Mouse (Mus musculus): Measurements from ENCODE around the gene St6galnac5. TPM values are rescaled to one million over a fixed set of nuclear protein-coding genes. Genes with fewer than 3 reads are reported as not detected.

The St6galnac5 gene
- polyA plus RNA-seq, 1 experiment from 2014 or later = 0.43 TPM

DNA sequence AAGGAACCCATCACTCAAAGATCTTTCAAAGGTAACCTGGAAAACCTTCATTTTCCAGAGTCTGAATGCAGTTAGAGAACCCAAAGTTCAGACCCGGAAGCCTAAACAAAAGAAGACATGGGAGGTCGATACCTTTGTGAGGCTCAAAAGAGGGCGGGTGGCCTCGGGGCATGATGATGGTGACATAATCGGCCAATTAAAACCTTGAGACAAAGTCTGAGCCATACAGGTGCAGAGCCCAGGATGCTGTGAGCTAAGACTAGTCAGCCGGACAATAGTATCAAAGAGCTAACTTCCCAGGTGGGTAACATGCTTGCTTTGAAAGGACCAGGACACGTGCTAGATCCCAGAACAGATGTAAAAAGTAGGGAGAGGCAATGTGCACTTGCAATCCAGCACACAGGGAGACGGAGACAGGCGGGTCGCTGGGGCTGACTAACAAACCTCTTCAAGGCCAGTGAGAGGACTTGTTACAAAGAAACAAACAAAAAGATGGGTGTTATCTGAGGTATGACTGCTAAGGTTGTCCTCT is 52.7 kb downstream of the St6galnac5 start:
- H3K9me3 ChIP-seq (ENCODE audit: control insufficient read depth, low read length) = no peaks in the 10 kb centered on the region
- DNase-seq (ENCODE audit: low spot score) (no peak), ATAC-seq (replicated peaks; ENCODE audit: low FRiP score) (peak; percentile 2; the same call in 1 of the 2 replicates)
- H3K27me3 ChIP-seq (replicated peaks; ENCODE audit: control insufficient read depth, insufficient read depth, low read length) = no peaks in the 10 kb centered on the region
- H3K36me3 ChIP-seq (ENCODE audit: control insufficient read depth, insufficient read depth, low read length) = no peaks in the 10 kb centered on the region
- no peak overlapping the region for H3K4me3 ChIP-seq (ENCODE audit: low read depth, low read length)
- peak overlapping the region; percentile 45 for H3K4me2 ChIP-seq
- H3K9ac ChIP-seq (ENCODE audit: low read depth, low read length) = no peak overlapping the region
- peaks cover 30% of the 10 kb centered on the region for H3K4me1 ChIP-seq (replicated peaks; ENCODE audit: control insufficient read depth, insufficient read depth, low read length)
- WGBS = 65% methylated on average over 10 of the region's 10 CpGs
- H3K27ac ChIP-seq (ENCODE audit: low read depth, low read length) = peak overlapping the region; percentile 48; the same call in 1 of the 2 replicates

DNA sequence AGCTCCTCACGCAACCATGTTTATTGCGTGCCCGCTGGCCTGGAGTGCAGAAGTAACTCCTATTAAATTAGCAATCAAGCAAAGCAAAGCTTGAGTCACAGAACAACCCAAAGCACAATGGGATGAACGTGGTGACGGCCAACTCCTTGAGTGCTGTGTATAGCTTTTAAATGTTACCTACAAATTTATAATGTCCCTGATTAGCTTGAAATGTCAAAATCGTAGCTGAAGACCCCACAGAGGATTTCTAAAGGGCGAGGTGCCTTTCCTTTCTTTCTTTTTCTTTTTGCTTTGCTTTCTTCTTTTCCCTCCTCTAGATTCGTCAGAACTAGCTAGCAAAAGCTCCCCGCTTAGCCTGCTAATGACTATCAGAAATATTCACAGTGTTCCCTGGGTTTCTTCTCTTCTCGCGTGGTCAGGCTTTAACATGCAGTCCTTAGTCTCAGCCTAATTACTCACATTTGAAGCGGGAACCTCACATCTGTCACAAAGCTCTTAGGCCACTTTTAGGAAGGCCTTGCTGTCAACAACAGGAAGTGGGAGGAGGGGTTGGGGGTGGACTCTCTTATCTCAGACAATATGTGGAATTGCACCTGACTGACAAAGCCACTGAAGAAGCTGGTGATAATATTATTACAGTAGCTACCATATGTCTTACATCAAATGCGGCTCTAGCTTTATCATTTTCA is 53.6 kb downstream of the St6galnac5 start:
- H3K27ac ChIP-seq (ENCODE audit: low read depth, low read length) = peak overlapping the region; percentile 48; the same call in 1 of the 2 replicates
- H3K9me3 ChIP-seq (ENCODE audit: control insufficient read depth, low read length) = no peaks in the 10 kb centered on the region
- H3K36me3 ChIP-seq (ENCODE audit: control insufficient read depth, insufficient read depth, low read length) = no peaks in the 10 kb centered on the region
- no peaks in the 10 kb centered on the region for H3K27me3 ChIP-seq (replicated peaks; ENCODE audit: control insufficient read depth, insufficient read depth, low read length)
- 0 out of 2 replicates have a peak overlapping the region, but pooled peaks have one; percentile 34 for H3K9ac ChIP-seq (ENCODE audit: low read depth, low read length)
- H3K4me2 ChIP-seq = peak overlapping the region; percentile 45
- WGBS = 48% methylated on average over 13 of the region's 13 CpGs
- DNase-seq (ENCODE audit: low spot score) (no peak), ATAC-seq (replicated peaks; ENCODE audit: low FRiP score) (peak; percentile 70)
- peaks cover 31% of the 10 kb centered on the region for H3K4me1 ChIP-seq (replicated peaks; ENCODE audit: control insufficient read depth, insufficient read depth, low read length)
- H3K4me3 ChIP-seq (ENCODE audit: low read depth, low read length) = no peak overlapping the region

DNA sequence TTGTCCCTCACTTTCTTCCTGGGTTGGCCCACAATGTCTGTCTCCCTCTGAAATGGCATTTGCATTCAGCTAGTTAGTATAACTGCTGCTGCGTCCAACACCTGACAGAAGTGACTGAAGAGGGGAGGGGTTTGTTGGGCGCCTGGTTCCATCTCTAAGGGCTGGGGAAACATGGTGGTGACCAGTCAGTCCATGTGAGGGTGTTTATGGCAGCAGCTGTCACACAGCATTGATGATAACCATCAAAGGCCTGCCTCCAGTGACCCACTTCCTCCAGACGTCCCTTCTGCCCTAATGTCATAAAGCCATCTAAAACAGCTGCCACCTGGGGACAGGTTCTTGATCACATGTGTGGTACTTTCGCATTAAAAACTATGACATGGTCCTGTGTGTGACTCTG is 55.9 kb downstream of the St6galnac5 start:
- Histone ChIP-seq H3K4me3 (ENCODE audit: low read depth, low read length) (no peak overlapping the region), H3K27ac (ENCODE audit: low read depth, low read length) (no peak overlapping the region), H3K9me3 (ENCODE audit: control insufficient read depth, low read length) (no peaks in the 10 kb centered on the region), H3K36me3 (ENCODE audit: control insufficient read depth, insufficient read depth, low read length) (no peaks in the 10 kb centered on the region), H3K4me1 (replicated peaks; ENCODE audit: control insufficient read depth, insufficient read depth, low read length) (peaks cover 31% of the 10 kb centered on the region), H3K27me3 (replicated peaks; ENCODE audit: control insufficient read depth, insufficient read depth, low read length) (no peaks in the 10 kb centered on the region), H3K4me2 (no peak overlapping the region), H3K9ac (ENCODE audit: low read depth, low read length) (no peak overlapping the region)
- 55% methylated on average over 4 of the region's 4 CpGs for WGBS
- ATAC-seq (replicated peaks; ENCODE audit: low FRiP score) (no peak), DNase-seq (ENCODE audit: low spot score) (no peak)

DNA sequence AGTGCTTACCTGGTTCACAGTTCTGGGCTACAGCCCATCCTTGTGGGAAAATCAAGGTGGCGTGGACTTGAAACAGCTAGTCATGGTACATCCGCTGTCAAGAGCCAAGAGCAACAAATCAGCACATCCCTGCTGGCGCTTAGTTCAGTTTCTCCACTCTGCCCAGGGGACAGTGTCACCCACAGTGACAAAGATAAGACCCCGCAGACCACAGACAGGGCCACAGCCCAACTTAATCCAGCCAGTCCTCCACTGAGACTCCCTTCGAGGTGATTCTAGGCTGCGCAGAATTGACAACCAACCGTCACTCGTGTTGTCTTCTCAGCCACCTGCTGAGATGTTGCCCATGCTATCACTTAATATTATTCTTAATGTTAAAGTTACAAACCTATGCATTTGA is 56.7 kb downstream of the St6galnac5 start:
- no peaks in the 10 kb centered on the region for H3K36me3 ChIP-seq (ENCODE audit: control insufficient read depth, insufficient read depth, low read length)
- H3K9ac ChIP-seq (ENCODE audit: low read depth, low read length) = no peak overlapping the region
- WGBS = 49% methylated on average over 8 of the region's 8 CpGs
- ATAC-seq (replicated peaks; ENCODE audit: low FRiP score) (peak; percentile 69), DNase-seq (ENCODE audit: low spot score) (no peak)
- H3K4me1 ChIP-seq (replicated peaks; ENCODE audit: control insufficient read depth, insufficient read depth, low read length) = peaks cover 31% of the 10 kb centered on the region
- no peaks in the 10 kb centered on the region for H3K9me3 ChIP-seq (ENCODE audit: control insufficient read depth, low read length)
- no peak overlapping the region for H3K4me3 ChIP-seq (ENCODE audit: low read depth, low read length)
- no peaks in the 10 kb centered on the region for H3K27me3 ChIP-seq (replicated peaks; ENCODE audit: control insufficient read depth, insufficient read depth, low read length)
- no peak overlapping the region for H3K27ac ChIP-seq (ENCODE audit: low read depth, low read length)
- H3K4me2 ChIP-seq = no peak overlapping the region

DNA sequence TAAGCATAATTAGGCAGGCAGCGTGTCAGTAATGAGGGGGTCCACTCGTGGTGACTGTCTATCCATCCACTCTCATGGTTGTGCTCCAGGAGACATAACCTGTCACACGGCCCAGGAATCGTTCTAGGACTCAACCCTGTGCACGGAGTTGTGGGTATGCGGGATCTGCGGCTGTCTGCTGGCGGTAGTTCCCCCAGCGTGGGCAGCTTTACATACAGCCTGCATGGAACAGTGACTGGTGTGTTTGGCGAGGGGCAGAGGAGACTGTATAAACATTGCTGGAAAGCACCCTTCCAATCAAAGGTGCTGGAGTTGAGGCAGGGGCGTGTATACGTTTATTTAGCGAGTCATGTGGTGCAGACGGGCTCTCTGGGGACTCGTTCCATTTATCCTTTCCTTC is 58.5 kb downstream of the St6galnac5 start:
- Histone ChIP-seq H3K36me3 (ENCODE audit: control insufficient read depth, insufficient read depth, low read length) (no peaks in the 10 kb centered on the region), H3K27ac (ENCODE audit: low read depth, low read length) (no peak overlapping the region), H3K4me2 (no peak overlapping the region), H3K9ac (ENCODE audit: low read depth, low read length) (no peak overlapping the region), H3K27me3 (replicated peaks; ENCODE audit: control insufficient read depth, insufficient read depth, low read length) (no peaks in the 10 kb centered on the region), H3K4me1 (replicated peaks; ENCODE audit: control insufficient read depth, insufficient read depth, low read length) (peaks cover 20% of the 10 kb centered on the region), H3K4me3 (ENCODE audit: low read depth, low read length) (no peak overlapping the region), H3K9me3 (ENCODE audit: control insufficient read depth, low read length) (no peaks in the 10 kb centered on the region)
- ATAC-seq (replicated peaks; ENCODE audit: low FRiP score) (no peak), DNase-seq (ENCODE audit: low spot score) (no peak)
- WGBS = 69% methylated on average over 15 of the region's 15 CpGs

DNA sequence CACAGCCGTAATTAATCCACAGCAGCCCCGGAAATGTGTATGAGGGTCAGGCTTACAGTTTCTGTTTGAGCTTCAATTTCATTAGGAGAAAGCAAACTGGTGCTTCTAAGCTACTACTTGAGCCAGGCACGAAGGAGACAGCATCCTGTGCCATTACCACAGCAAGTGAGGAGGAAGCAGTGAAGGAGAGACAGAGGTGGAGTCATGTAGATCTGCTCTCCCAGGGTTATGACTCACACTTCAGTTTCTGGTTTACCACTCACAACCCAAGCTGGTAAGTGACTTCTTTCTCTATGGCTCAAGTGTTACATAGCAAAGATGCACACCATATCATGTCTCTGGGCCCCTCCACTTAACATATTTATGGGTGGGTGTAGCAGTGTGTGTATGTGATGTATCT is 61.7 kb downstream of the St6galnac5 start:
- Histone ChIP-seq H3K4me2 (no peak overlapping the region), H3K9me3 (ENCODE audit: control insufficient read depth, low read length) (no peaks in the 10 kb centered on the region), H3K36me3 (ENCODE audit: control insufficient read depth, insufficient read depth, low read length) (no peaks in the 10 kb centered on the region), H3K27ac (ENCODE audit: low read depth, low read length) (no peak overlapping the region), H3K4me1 (replicated peaks; ENCODE audit: control insufficient read depth, insufficient read depth, low read length) (peaks cover 8% of the 10 kb centered on the region; the same call in 1 of the 2 replicates), H3K4me3 (ENCODE audit: low read depth, low read length) (no peak overlapping the region), H3K27me3 (replicated peaks; ENCODE audit: control insufficient read depth, insufficient read depth, low read length) (no peaks in the 10 kb centered on the region), H3K9ac (ENCODE audit: low read depth, low read length) (no peak overlapping the region)
- DNase-seq (ENCODE audit: low spot score) (no peak), ATAC-seq (replicated peaks; ENCODE audit: low FRiP score) (no peak)
- WGBS = 65% methylated on average over 3 of the region's 3 CpGs

DNA sequence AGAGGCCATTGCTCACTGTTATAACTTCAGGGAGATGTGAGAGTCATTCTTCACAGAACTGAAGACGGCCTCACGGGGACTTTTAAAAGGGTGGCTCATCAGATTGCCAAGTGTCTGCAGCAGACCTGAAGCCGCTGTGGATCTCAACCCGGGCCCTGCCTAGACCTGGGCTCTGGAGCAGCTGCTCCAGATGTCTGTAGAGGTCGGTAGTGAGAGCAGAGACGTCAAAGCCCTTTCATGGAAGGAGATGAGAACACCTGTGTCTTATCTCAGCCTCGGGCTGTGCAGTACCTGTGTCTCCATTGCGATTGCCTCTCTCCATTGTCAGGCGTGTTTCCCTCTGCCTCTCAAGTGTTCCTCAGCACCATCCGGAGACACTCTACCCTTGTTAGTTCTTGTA is 62.9 kb downstream of the St6galnac5 start:
- no peak overlapping the region for H3K27ac ChIP-seq (ENCODE audit: low read depth, low read length)
- H3K4me3 ChIP-seq (ENCODE audit: low read depth, low read length) = no peak overlapping the region
- 67% methylated on average over 10 of the region's 10 CpGs for WGBS
- no peaks in the 10 kb centered on the region for H3K9me3 ChIP-seq (ENCODE audit: control insufficient read depth, low read length)
- H3K4me2 ChIP-seq = no peak overlapping the region
- H3K27me3 ChIP-seq (replicated peaks; ENCODE audit: control insufficient read depth, insufficient read depth, low read length) = no peaks in the 10 kb centered on the region
- H3K4me1 ChIP-seq (replicated peaks; ENCODE audit: control insufficient read depth, insufficient read depth, low read length) = no peaks in the 10 kb centered on the region
- ATAC-seq (replicated peaks; ENCODE audit: low FRiP score) (no peak), DNase-seq (ENCODE audit: low spot score) (no peak)
- no peak overlapping the region for H3K9ac ChIP-seq (ENCODE audit: low read depth, low read length)
- H3K36me3 ChIP-seq (ENCODE audit: control insufficient read depth, insufficient read depth, low read length) = no peaks in the 10 kb centered on the region

DNA sequence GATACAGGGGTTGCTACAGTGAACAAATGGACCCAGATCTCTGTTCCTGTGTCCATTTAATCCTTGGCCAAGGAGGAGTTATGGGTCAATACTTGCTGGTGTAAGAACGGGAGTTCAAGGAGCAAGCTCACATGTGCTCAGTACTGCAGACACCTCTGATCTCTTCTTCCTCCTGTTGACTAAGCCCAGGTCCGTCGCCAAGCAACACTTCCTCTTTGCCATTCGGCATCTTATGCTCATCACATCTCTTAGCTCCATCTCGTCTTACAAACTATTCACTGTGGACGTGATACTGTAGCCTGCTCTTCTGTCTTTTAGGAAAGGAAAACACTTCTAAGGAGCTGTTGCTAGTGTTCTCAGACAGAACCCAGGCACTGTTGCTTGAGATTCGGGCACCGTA is 64.5 kb downstream of the St6galnac5 start:
- DNase-seq (ENCODE audit: low spot score) (no peak), ATAC-seq (replicated peaks; ENCODE audit: low FRiP score) (no peak)
- WGBS = 70% methylated on average over 8 of the region's 8 CpGs
- no peaks in the 10 kb centered on the region for H3K36me3 ChIP-seq (ENCODE audit: control insufficient read depth, insufficient read depth, low read length)
- H3K9ac ChIP-seq (ENCODE audit: low read depth, low read length) = no peak overlapping the region
- no peaks in the 10 kb centered on the region for H3K9me3 ChIP-seq (ENCODE audit: control insufficient read depth, low read length)
- H3K27ac ChIP-seq (ENCODE audit: low read depth, low read length) = no peak overlapping the region
- H3K4me2 ChIP-seq = no peak overlapping the region
- H3K4me1 ChIP-seq (replicated peaks; ENCODE audit: control insufficient read depth, insufficient read depth, low read length) = peaks cover 6% of the 10 kb centered on the region; the same call in 1 of the 2 replicates
- no peak overlapping the region for H3K4me3 ChIP-seq (ENCODE audit: low read depth, low read length)
- H3K27me3 ChIP-seq (replicated peaks; ENCODE audit: control insufficient read depth, insufficient read depth, low read length) = no peaks in the 10 kb centered on the region

DNA sequence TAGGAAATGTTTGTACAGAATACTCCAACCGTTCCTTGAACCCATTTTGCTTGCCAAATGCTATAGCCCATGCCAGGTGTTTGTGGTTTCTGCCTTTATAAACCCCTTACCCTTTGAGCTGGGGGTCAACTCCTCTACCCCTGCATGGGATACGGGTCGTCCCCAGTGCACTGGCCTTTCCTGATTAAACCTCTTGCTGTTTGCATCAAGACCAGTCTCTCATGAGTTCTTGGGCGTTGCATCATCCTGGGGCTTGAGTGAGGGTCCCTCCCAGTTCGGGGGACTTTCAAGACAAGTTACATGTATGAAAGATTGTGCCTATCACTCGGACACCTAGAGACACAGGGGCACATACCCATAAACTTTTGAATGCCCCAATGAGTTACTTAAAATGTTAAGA is 67.7 kb downstream of the St6galnac5 start:
- H3K27me3 ChIP-seq (replicated peaks; ENCODE audit: control insufficient read depth, insufficient read depth, low read length) = no peaks in the 10 kb centered on the region
- 88% methylated on average over 6 of the region's 6 CpGs for WGBS
- no peaks in the 10 kb centered on the region for H3K9me3 ChIP-seq (ENCODE audit: control insufficient read depth, low read length)
- no peak overlapping the region for H3K4me3 ChIP-seq (ENCODE audit: low read depth, low read length)
- DNase-seq (ENCODE audit: low spot score) = no peak
- ATAC-seq (replicated peaks; ENCODE audit: low FRiP score) = no peak
- H3K4me2 ChIP-seq = no peak overlapping the region
- peaks cover 9% of the 10 kb centered on the region; the same call in 1 of the 2 replicates for H3K4me1 ChIP-seq (replicated peaks; ENCODE audit: control insufficient read depth, insufficient read depth, low read length)
- H3K36me3 ChIP-seq (ENCODE audit: control insufficient read depth, insufficient read depth, low read length) = no peaks in the 10 kb centered on the region
- no peak overlapping the region for H3K9ac ChIP-seq (ENCODE audit: low read depth, low read length)
- no peak overlapping the region for H3K27ac ChIP-seq (ENCODE audit: low read depth, low read length)

Data from liver, embryonic 11.5 days (tissue).